Mouse (Mus musculus) layer of hippocampus, adult 8-10 months (tissue): ENCODE results near the gene Rims3. TPM values are rescaled to one million over a fixed set of nuclear protein-coding genes. Genes with fewer than 3 reads are reported as not detected.

ENCODE experiments used
- DNase-seq, 2 experiments: peaks; one replicate each; pipeline ENCODE4 v3.0.0; 2022; ENCODE audit warnings: low spot score in 2 of 2
- total RNA-seq, 4 experiments: library from RNA; stranded (reverse); gene quantifications; 2 replicates each; pipeline ENCODE4 v1.2.4; 2022

Gene Rims3
- total RNA-seq, 4 experiments from 2014 or later: 32.7 to 43.9 (median 40.0) TPM

DNA sequence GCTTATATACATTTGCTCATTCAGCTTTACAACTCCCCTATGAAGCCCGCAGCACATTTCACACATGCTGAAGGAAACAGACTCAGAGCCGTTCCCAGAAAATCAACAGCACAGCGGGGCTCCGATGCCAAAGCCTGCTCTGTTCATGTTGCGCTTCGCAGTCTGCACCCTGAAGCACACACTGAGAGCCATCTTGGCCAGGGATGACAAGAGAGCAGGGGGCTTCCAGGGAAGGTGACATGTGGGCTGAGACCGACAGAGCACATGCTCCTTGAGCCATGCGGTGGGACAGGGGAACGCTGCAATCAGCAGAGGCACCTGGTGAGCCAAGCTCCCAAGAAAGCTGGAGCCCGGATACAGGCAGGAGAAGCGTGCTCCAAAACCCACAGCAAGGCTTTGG, 5.2 kb upstream of the Rims3 start:
- DNase-seq: no peak

DNA sequence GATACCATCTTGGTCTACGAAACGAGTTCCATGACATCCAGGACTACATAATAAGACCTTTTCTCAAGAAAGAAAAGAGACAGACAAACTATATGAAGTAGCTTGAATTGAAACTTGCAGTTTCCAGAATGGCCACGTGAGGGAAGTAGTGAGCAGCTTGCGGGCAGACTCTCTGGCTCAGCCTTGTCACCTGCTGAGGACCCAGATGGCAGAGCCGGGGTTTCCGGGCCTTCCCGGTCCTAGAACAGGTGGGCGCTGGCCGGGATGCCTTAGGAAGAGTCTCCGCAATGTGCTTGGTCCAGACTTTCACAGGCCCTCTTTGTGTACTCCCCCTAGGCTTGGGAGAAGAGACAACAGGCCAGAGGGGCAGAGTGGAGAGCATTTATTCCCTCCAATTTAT, 3.7 kb upstream of the Rims3 start:
- DNase-seq: peak in 1 of 2 experiments; percentile 63

GRCm38 (mm10) chr4:120855360-120856060, 894 bp downstream of the Rims3 start:
- no peak for DNase-seq

DNA sequence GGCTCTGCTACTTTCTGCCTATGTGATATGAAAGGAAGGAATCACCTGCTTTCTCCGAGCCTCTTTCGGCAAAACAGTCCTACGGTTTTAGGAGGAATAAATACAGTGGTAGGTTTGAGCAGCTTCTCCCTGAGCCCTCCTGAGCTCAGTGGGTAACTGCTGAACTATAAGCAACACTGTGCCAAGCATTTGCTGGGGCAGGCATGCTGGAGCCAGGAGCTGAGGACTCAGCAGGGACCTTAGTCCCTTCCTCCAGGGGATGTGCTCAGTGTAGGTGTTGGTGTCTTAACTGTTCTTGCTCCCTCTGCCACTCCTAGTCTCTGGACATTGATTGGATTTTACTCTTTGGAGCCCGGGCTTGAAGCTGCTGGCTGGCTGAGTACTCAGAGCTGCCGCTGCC, 1.8 kb downstream of the Rims3 start:
- no peak for DNase-seq

DNA sequence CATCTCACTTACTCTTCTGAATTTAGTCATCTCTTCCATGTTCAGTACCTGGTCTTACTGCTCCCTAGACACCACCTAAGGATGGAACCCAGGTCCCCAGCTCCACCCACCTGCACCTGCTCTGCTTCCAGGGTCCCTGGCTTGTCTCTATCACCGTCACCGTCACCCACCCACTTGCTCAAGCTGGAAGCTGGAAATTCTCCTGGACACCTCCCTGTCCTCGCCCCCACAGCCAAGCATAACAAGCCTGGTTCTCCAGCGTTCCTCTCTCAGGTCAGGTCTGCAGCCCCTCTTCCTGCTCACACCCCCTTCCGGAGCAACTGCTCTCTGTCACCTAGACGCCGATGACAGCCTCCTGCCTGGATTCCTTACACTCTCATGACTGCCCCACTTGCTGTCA, 5.2 kb downstream of the Rims3 start:
- no peak for DNase-seq

DNA sequence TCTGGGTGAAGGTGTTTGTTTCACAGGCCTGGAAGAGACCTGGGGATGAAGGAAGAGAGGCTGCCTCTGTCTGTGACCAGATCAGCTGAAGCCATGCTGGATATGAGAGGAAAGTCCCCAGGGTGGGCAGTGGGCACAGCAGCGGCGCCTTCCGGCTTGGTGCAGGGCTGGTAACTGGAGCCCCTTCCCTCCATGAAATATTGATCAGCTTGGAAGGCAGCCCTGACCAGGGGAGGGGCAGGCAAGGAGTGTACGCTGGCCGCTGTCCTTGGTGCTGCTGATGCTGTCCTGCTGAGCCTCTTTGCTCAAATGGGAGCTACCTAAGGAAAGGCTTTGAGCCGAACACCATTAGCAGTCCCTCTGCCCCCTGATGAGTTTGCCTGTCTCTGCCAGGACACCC, 11.6 kb downstream of the Rims3 start:
- DNase-seq: no peak

GRCm38 (mm10) chr4:120868246-120868645, 13.6 kb downstream of the Rims3 start:
- DNase-seq: no peak

GRCm38 (mm10) chr4:120868988-120869387, 14.4 kb downstream of the Rims3 start:
- no peak for DNase-seq

- DNase-seq: no peak
Measured at GRCm38 (mm10) chr4:120870262-120870748, 15.7 kb downstream of the Rims3 start.

GRCm38 (mm10) chr4:120875961-120876360, 21.3 kb downstream of the Rims3 start:
- no peak for DNase-seq

DNA sequence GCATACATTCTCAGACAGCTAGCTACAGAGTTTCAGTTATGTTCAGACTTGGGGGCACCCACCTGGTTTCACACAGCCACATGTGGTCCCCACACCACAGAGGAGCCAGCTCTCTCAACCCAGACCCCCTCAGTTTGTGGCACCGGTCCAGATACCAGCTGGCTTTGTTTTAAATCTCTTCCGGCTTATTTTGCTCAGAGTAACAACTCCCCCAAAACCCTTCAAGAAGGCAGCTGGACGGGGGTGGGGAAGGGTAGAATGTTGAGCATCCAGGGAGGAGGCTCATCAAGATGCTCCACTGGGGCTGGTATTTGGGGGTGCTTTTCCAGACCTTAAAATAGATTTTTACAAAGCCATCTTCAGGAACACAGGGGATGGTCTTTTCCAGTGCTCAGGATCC, 24.1 kb downstream of the Rims3 start:
- DNase-seq: no peak

GRCm38 (mm10) chr4:120879386-120879785, 24.8 kb downstream of the Rims3 start:
- DNase-seq: no peak

GRCm38 (mm10) chr4:120880731-120881432, 26.3 kb downstream of the Rims3 start:
- no peak for DNase-seq

DNA sequence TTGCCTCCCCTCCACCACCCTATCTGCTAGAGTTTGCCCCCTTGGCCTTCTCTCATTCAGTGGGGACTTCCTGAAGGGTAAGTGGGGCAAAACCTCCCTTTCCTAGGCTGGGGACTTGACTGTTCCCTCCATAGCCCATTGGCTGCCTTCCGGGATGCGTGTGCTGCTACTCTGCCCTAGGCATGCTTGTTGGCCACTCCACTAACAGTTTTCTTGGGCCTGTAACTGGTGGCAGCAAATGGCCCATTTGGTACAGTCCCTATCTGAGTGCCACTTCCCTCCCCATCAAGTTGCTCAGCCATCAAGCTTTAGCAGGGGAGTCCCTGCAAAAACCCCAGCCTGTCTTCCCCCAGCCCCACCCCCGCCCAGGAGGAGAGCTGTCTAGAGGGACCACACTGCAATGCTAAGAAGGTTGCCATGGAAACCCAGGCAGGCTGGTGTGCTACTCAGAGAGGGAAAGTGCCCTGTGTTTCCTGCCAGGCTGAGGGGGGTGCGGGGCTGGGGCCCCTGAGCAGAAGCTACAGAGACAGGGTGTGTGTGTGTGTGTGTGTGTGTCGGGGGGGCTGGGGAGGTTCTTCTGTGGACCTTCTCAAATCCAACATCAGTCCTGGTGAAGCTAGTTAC, 27.5 kb downstream of the Rims3 start:
- DNase-seq: peak in 1 of 2 experiments; percentile 48

- no peak for DNase-seq
Measured at GRCm38 (mm10) chr4:120885208-120886120, 30.8 kb downstream of the Rims3 start.

GRCm38 (mm10) chr4:120886131-120886530, 31.5 kb downstream of the Rims3 start:
- no peak for DNase-seq

GRCm38 (mm10) chr4:120886811-120887210, 32.2 kb downstream of the Rims3 start:
- DNase-seq: no peak

- DNase-seq: peak in 1 of 2 experiments; percentile 68
Measured at GRCm38 (mm10) chr4:120887381-120888112, 32.9 kb downstream of the Rims3 start.

- DNase-seq: no peak
Measured at GRCm38 (mm10) chr4:120888884-120889283, 34.3 kb downstream of the Rims3 start.

DNA sequence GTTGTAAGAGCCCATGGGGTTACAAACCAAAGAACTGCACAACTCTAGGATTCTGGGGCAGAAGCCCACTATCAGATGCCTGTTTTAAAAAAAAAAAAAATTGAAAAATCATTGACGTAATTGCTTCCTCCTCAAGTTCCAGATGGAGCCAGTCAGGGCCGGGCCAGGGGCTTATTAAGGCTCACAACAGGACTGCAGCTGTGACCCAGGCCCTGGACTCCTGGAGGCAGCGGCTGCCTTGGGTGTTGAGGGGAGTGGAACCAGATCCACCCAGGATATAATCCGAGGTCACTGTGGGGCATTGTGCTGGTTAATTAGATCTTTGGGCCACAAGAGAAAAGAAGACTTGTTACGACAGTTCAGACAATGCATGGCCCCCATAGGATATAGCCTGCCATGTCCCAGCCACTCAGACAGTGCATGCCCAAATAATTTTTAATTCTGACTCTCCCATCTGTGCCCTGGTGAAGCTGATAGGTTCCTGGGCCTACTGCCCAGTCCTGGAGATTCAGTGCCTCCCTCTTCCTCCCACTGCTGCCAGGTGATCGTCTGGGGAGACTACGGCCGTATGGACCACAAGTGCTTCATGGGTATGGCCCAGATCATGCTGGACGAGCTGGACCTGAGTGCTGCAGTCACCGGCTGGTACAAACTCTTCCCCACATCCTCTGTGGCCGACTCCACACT, 36.3 kb downstream of the Rims3 start:
- no peak for DNase-seq
